Mouse (Mus musculus) gastrocnemius, postnatal 25 days (tissue): ENCODE measurements around the gene Ssbp3. TPM values are rescaled to one million over a fixed set of nuclear protein-coding genes. Genes with fewer than 3 reads are reported as not detected.

Experiments
- DNase-seq: peaks from one replicate; pipeline ENCODE4 v3.0.0; 2022
- total RNA-seq, 2 experiments: library from RNA; stranded (reverse); gene quantifications; 1 replicate in 1 of 2; 2 replicates in 1 of 2; pipeline ENCODE4 v1.2.3; 2021

Ssbp3 gene
- total RNA-seq, 2 experiments from 2014 or later: 18.7 to 19.5 TPM

DNA sequence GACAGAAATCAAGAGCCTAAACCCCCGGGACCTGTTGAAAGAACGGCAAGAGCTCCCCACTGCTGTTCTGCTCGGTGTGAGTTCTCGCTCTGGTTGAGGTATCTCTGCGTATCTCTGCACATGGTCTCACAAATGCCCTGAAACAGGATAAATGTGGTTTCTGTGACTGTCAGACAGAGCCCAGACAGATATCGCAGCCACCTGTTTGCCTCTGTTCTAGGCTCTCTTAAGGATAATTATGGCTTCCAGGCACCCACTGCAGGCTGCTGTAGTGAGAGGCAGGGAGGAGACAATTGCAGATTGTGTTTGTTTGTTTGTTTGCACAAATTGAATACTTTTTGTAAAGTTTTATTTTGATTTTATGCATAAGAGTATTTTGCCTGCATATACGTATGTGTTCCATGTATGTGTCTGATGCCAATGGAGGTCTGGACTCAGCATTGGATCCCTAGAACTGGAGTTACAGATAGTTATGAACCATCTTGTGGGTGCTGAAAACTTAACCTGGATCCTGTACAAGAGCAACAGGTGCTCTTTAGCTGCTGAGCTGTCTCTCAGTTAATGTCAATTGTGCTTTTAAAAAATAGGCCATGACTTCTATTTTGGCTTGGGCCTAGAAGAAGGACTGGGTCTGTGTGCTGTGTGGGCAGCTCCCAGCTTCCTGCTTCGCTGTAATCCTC, 101.0 kb downstream of the Ssbp3 start:
- DNase-seq: no peak

DNA sequence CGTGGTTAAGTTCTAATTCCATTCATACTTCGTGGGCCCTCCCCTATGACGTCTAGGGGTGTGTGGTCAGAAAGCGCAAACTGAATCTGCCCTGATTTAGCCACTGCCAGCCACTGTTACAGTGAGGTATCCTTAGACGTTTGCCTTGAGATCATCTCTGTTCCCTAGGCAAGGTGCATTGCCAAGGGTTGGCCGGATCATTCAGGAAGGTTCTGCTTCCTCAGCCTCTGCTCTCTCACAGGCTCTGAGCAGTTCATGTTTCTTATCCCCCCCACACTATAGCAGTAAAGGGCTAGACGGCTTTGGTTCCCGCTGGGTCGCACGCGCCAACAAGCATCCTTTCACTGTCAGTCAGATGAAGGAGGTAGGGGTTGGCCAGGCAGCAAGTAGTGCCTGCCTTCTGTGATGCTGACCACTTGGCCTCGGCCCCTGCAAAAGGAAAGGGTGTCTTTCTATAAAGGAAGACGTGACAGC, 101.5 kb downstream of the Ssbp3 start:
- DNase-seq: no peak

GRCm38 (mm10) chr4:107012574-107012973, 102.1 kb downstream of the Ssbp3 start:
- DNase-seq: peak; percentile 75

DNA sequence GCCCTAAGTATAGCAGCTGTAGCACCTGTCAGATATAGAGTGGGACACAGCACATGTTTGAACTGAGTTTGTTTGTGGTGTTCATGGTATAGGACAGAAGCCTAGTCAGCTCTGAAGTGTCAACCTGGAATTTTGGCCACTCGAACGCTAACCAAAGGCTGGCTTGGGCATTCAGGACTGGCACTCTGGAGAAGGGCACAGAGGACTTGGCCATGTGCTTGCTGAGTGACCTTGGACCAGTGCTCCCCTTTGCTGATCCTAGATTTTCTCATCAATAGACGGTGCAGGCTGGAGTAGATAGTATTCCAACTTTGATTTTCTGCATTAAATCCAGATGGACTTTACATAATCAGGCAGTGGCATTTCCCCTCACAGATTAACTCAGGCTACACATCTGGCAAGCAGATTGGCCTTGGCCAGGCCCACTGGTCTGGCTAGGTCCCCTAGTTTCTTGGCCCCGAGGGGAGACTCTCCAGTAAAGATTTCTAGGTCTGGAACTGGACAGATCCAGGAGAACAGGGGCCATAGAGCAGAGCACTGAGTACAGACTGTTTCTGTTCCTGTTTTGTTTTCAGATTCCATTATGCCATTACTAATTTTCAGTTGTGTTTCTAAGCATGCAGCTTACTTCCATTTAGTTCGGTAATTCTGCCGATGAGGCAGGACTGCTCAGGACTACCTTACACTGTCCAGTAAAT, 102.8 kb downstream of the Ssbp3 start:
- DNase-seq: peak; percentile 81

GRCm38 (mm10) chr4:107013817-107014260, 103.3 kb downstream of the Ssbp3 start:
- no peak for DNase-seq

DNA sequence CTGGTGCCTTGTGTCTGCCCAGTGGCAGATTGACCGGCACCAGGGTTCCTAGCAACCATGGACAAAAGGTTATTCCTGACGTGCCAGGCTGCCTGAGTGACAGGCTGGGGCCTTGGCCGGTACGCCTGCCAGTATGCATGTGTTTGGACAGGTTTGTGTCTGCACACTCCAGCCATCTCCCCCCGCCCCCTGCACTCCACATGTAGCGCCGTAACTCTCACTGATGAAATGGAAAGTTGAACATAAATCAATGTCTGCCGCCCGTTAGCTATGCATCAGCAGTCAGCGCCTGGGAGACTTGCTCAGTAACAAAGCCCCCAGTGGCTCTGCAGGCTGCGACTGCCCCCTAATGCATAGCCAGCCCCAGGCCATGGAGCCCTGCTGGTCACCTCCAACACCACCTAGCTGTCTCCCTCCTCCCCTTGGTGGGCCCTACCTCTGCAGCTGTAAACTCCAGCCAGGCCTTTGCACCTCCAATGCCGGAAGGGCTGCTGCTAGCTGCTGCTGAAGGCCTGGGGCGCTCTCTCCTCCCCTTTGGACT, 105.5 kb downstream of the Ssbp3 start:
- no peak for DNase-seq

- no peak for DNase-seq
These were observed 106.8 kb downstream of the Ssbp3 start for GRCm38 (mm10) chr4:107017257-107017656.

DNA sequence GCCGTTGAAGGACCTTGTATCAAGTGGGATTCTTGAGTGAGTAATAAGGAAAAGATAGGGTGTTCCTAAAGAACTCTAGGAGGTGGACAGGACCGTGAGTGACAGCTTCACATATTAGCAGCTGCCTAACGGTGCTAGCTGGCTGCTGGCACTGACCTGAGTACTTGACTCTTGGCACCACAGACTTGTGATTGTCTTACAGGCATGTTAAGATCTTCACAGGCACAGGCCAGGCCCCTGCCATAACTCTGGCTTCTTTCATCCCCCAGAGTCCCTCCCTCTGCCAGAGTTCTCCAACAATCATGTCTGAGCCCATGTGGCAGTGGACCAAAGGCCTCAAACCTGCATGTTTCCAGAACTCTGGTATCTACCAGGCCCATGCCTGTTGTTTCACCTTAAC, 108.0 kb downstream of the Ssbp3 start:
- DNase-seq: no peak

DNA sequence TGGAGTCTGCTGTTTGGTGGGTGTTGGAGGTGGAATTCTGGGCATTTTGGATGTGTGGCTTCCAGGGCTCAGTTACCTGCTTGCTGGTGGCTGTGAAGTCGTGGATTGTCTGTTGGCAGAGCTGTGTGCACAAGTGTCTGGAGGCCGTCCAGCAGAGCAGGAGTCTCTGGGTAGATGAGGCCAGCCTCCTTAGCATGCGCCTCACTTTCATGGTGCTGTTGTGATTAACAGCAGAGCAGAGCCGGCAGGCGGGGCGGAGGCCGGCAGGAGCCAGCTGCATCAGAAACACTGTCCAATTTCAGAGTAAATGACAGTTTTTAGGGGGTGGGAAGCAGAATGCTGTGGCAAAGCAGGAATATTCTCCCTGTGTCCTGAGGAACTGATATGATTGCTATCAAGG, 108.5 kb downstream of the Ssbp3 start:
- DNase-seq: no peak

- DNase-seq: no peak
These were observed 109.9 kb downstream of the Ssbp3 start for GRCm38 (mm10) chr4:107020287-107021000.

GRCm38 (mm10) chr4:107021464-107021863, 111.0 kb downstream of the Ssbp3 start:
- DNase-seq: no peak

GRCm38 (mm10) chr4:107024899-107025298, 114.4 kb downstream of the Ssbp3 start:
- no peak for DNase-seq

DNA sequence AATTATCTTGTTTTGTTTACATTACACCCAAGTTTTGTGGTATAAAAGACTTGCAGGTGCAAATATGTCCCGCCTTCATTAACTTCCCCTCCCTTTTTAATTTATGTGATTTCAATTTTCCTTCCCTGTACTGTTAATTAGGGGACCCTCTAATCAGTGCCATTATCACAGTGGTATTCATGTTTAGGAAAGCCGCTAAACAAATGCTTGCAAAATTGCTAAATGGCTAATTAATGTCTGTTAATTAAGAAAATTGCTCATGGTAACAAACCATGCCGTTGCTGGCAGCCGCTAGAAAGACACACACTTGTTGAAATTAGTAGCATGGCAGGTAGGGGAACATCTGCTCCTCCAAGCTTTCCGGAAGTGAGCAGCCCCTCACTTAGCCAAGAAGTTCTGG, 114.9 kb downstream of the Ssbp3 start:
- DNase-seq: no peak

DNA sequence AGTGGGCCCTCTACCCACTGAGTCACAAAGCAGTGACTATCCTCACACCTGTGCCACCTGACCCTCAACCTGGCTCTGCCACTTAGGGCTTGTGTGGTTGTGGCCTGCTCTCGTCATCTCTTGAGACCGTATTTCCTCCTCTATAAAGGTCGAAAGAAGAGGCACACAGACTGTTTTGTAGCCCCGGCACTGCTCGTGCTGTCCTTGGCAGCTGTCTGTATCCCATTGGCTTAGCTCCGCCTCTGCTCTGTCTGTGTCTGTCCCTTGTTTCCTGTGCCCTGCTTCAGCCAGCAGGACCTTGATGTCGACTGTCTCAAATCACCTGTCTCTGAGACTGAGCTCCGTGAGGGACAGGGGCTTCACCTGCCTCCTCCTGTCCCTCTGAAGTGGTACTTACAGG, 116.0 kb downstream of the Ssbp3 start:
- DNase-seq: no peak

- DNase-seq: no peak
These were observed 125.2 kb downstream of the Ssbp3 start for GRCm38 (mm10) chr4:107035689-107036088.

DNA sequence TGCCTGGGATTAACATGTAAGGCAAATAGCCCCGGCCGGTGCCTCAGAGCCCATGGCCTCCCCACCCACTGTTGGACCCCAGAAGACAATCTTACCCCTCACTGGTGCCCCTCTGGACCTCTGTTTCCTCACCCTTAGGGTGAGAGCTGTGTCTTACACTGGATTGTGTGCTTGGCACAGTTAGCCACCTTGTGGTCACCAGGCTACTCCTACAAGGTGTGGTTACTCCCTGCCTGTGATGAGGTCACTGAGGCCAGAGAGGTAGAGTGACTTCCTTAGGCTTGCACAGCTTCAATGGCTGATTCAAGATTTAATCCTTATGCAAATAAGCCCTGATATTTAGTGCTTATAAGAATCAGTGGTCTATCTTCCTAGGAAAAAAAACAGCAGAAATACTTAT, 126.5 kb downstream of the Ssbp3 start:
- DNase-seq: no peak

DNA sequence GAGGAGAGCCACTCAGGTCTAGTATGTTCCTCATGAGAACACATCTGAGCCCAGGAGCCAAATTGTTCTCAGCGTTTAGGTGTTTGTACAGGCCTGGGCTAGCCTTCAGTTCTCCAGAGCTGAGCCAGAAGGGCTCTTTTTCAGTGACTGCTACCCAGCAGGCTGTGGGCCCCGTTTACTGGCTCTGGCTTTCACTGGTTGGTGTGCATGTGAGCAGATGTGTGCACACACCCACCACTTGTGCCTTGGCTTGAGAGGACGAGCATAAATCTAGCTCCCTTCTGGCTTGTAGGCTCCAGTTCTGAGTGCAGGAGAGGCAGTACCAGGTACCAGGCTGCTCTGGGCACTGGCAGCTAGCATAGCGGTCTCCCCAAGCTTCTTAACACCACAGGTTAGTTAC, 127.8 kb downstream of the Ssbp3 start:
- DNase-seq: no peak

DNA sequence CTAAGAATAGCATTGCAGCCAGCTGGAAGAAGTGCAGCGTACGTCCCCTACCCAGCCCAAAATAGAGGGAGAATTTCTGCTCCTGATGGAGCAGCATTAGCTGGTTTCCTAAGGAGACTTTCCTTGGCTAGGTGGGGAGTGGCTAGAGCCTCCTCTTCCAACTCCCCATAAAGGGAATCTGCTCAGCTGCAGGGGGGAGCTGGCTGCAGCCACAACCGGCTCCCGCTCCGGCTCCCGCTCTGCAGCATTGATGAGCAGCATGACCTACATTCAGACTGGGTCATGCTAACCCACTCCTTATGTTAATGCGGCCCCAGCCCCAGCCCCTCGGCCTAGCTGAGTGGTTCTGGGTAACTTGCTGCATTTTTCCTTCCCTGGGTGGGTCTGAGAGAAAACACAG, 128.8 kb downstream of the Ssbp3 start:
- DNase-seq: no peak

- DNase-seq: no peak
These were observed 131.8 kb downstream of the Ssbp3 start for GRCm38 (mm10) chr4:107042304-107042703.

- DNase-seq: no peak
These were observed 134.7 kb downstream of the Ssbp3 start for GRCm38 (mm10) chr4:107045188-107045587.

- peak; percentile 24 for DNase-seq
These were observed 137.3 kb downstream of the Ssbp3 start for GRCm38 (mm10) chr4:107047806-107048205.

DNA sequence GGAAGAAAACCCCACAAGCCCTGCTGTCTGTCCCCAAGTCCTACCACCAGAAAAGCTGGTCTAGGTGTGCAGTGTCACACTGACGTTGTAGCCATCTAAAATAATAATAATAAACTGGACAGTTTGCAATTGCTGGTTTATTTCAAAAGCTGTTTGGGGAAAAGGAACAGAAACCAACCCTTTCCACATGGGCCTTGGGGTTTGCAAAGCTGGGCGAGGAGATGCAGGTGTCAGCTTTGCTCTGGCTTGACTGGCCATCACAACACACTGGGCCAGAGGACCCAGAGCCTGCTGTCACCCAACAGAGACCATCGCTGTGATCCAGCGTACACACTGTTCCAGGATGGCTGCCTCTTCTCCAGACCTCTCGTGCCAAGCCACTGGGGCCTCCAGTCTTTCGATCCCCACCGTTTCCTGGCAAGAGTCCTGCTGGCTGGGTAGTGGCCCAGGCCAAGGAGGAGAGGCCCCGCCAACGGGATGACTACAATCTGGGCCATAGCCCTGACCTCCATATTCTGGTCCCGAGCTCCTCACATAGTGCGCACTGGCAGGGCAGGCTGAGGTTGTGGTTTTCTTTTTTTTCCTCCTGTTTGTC, 138.2 kb downstream of the Ssbp3 start:
- peak; percentile 89 for DNase-seq
